In genomic region chr3:107807386-107807974, GRCm38 (mm10) we compare ENCODE assay signal across 12 mouse cellular contexts. TPM values are rescaled to one million over a fixed set of nuclear protein-coding genes. Genes with fewer than 3 reads are reported as not detected.
DNase-seq lines count a peak whose midpoint lies in the region; ATAC-seq and TF ChIP-seq lines count a peak whose summit lies in the region.
"Had no signal": no experiment of that assay in that cellular context is flagged by ENCODE, and none has a peak within 500 bp of the region (broad histone marks: within the 10 kb centered on the region; RNA-seq: fewer than 3 reads in every experiment).

No protein-coding gene starts in this region.

- H3K27ac ChIP-seq in embryonic facial prominence, embryonic 14.5 days (replicated peaks; ENCODE audit: low read depth, low read length) = peak overlapping the region; percentile 44; the same call in 1 of the 2 replicates
- H3K27ac ChIP-seq in embryonic facial prominence, embryonic 10.5 days (replicated peaks) = no peak overlapping the region
- H3K27ac ChIP-seq in intestine, embryonic 15.5 days = 0 out of 2 replicates have a peak overlapping the region, but pooled peaks have one; percentile 56
- H3K27ac ChIP-seq in intestine, postnatal 0 days (ENCODE audit: low read depth, low read length) = no peak overlapping the region
- peak overlapping the region; percentile 31; the same call in 1 of the 2 replicates for H3K27ac ChIP-seq in kidney, adult 2 months (ENCODE audit: insufficient read depth, low read depth, low read length)
- H3K27ac ChIP-seq: liver, embryonic 12.5 days had no signal

- no peak for DNase-seq in embryonic facial prominence, embryonic 14.5 days (ENCODE audit: low spot score)
- DNase-seq in embryonic facial prominence, embryonic 10.5 days (ENCODE audit: low spot score) = no peak
- peak; percentile 47 for DNase-seq in kidney, adult 2 months
- no peak for DNase-seq in retina, postnatal 1 day
- no peak for DNase-seq in neural tube, embryonic 10.5 days (ENCODE audit: extremely low spot score, low spot score)
- DNase-seq: cerebellum, adult 9-11 months had no signal

- H3K9me3 ChIP-seq in embryonic facial prominence, embryonic 14.5 days (ENCODE audit: control insufficient read depth, low read length) = no peaks in the 10 kb centered on the region
- H3K9me3 ChIP-seq in embryonic facial prominence, embryonic 10.5 days = no peaks in the 10 kb centered on the region
- H3K9me3 ChIP-seq in intestine, embryonic 15.5 days = no peaks in the 10 kb centered on the region
- no peaks in the 10 kb centered on the region for H3K9me3 ChIP-seq in intestine, postnatal 0 days (ENCODE audit: control insufficient read depth)
- H3K9me3 ChIP-seq: liver, embryonic 12.5 days; megakaryocyte, embryonic 14.5 days had no signal

- TF ChIP-seq POLR2A in kidney, adult 2 months (IDR thresholded peaks at IDR 0.05; ENCODE audit: low read depth, low read length) = no peak

- no peak for TF ChIP-seq CTCF in intestine, postnatal 0 days (IDR thresholded peaks at IDR 0.05; ENCODE audit: low read depth)
- no peak for TF ChIP-seq CTCF in kidney, adult 2 months (conservative IDR thresholded peaks at IDR 0.05; ENCODE audit: insufficient read depth, insufficient read length, low read depth, low read length)

- no peak overlapping the region for H3K9ac ChIP-seq in embryonic facial prominence, embryonic 14.5 days (ENCODE audit: low read depth, low read length)
- no peak overlapping the region for H3K9ac ChIP-seq in intestine, embryonic 15.5 days
- H3K9ac ChIP-seq in intestine, postnatal 0 days (ENCODE audit: low read depth, low read length) = no peak overlapping the region
- H3K9ac ChIP-seq: liver, embryonic 12.5 days had no signal

- H3K4me1 ChIP-seq in embryonic facial prominence, embryonic 14.5 days (ENCODE audit: control insufficient read depth, insufficient read depth, low read length) = peaks cover 13% of the 10 kb centered on the region
- peaks cover 4% of the 10 kb centered on the region; the same call in 1 of the 2 replicates for H3K4me1 ChIP-seq in embryonic facial prominence, embryonic 10.5 days
- peaks cover 14% of the 10 kb centered on the region for H3K4me1 ChIP-seq in intestine, embryonic 15.5 days (replicated peaks)
- no peaks in the 10 kb centered on the region for H3K4me1 ChIP-seq in intestine, postnatal 0 days (replicated peaks; ENCODE audit: control insufficient read depth, insufficient read depth, low read length)
- peaks cover 22% of the 10 kb centered on the region for H3K4me1 ChIP-seq in kidney, adult 2 months (ENCODE audit: control insufficient read depth, insufficient read depth, low read length)

- WGBS in embryonic facial prominence, embryonic 14.5 days = 39% methylated on average over 6 of the region's 6 CpGs
- 58% methylated on average over 6 of the region's 6 CpGs for WGBS in embryonic facial prominence, embryonic 10.5 days
- WGBS in intestine, embryonic 15.5 days = 38% methylated on average over 6 of the region's 6 CpGs
- WGBS in intestine, postnatal 0 days = 33% methylated on average over 6 of the region's 6 CpGs
- 33% methylated on average over 6 of the region's 6 CpGs for WGBS in kidney, adult 2 months

- H3K36me3 ChIP-seq in embryonic facial prominence, embryonic 14.5 days (ENCODE audit: control insufficient read depth, insufficient read depth, low read length) = no peaks in the 10 kb centered on the region
- no peaks in the 10 kb centered on the region for H3K36me3 ChIP-seq in embryonic facial prominence, embryonic 10.5 days (replicated peaks)
- H3K36me3 ChIP-seq in intestine, embryonic 15.5 days = no peaks in the 10 kb centered on the region
- H3K36me3 ChIP-seq in intestine, postnatal 0 days (ENCODE audit: control insufficient read depth, insufficient read depth) = no peaks in the 10 kb centered on the region
- no peaks in the 10 kb centered on the region for H3K36me3 ChIP-seq in kidney, adult 2 months (ENCODE audit: control insufficient read depth, insufficient read depth, low read length)
- H3K36me3 ChIP-seq: liver, embryonic 12.5 days had no signal

- ATAC-seq in embryonic facial prominence, embryonic 14.5 days (ENCODE audit: low read depth) = no peak
- no peak for ATAC-seq in intestine, embryonic 15.5 days
- no peak for ATAC-seq in intestine, postnatal 0 days
- ATAC-seq in CD4-positive, CD25-positive, alpha-beta regulatory T cell, adult 4 months = peak; percentile 47
- ATAC-seq: liver, embryonic 12.5 days had no signal

- no peak overlapping the region for H3K4me2 ChIP-seq in embryonic facial prominence, embryonic 14.5 days (ENCODE audit: low read depth, low read length)
- H3K4me2 ChIP-seq in intestine, embryonic 15.5 days (replicated peaks) = no peak overlapping the region
- no peak overlapping the region for H3K4me2 ChIP-seq in intestine, postnatal 0 days (replicated peaks; ENCODE audit: low read depth)
- H3K4me2 ChIP-seq: heart, embryonic 11.5 days; liver, embryonic 12.5 days had no signal

- no peak overlapping the region for H3K4me3 ChIP-seq in embryonic facial prominence, embryonic 14.5 days (ENCODE audit: low read depth, low read length)
- H3K4me3 ChIP-seq in embryonic facial prominence, embryonic 10.5 days = no peak overlapping the region
- no peak overlapping the region for H3K4me3 ChIP-seq in intestine, embryonic 15.5 days (replicated peaks)
- H3K4me3 ChIP-seq in intestine, postnatal 0 days (ENCODE audit: low read depth, low read length) = no peak overlapping the region
- no peak overlapping the region for H3K4me3 ChIP-seq in kidney, adult 2 months (ENCODE audit: insufficient read depth, low read depth, low read length)
- H3K4me3 ChIP-seq: liver, embryonic 12.5 days; megakaryocyte, embryonic 14.5 days had no signal

- no peaks in the 10 kb centered on the region for H3K27me3 ChIP-seq in embryonic facial prominence, embryonic 14.5 days (replicated peaks; ENCODE audit: control insufficient read depth, insufficient read depth, low read length)
- H3K27me3 ChIP-seq in embryonic facial prominence, embryonic 10.5 days (replicated peaks; ENCODE audit: low read depth, poor library complexity, severe bottlenecking) = no peaks in the 10 kb centered on the region
- H3K27me3 ChIP-seq in intestine, embryonic 15.5 days (replicated peaks) = no peaks in the 10 kb centered on the region
- no peaks in the 10 kb centered on the region for H3K27me3 ChIP-seq in intestine, postnatal 0 days (replicated peaks; ENCODE audit: control insufficient read depth, insufficient read depth, low read length)
- no peaks in the 10 kb centered on the region; the same call in 1 of the 2 replicates for H3K27me3 ChIP-seq in kidney, adult 2 months (replicated peaks; ENCODE audit: control insufficient read depth, insufficient read depth, low read length)

RNA-seq across cellular contexts. Expression of gene Csf1, which starts 47.2 kb away (rescaled TPM):
- polyA plus RNA-seq in embryonic facial prominence, embryonic 14.5 days (2014; fragmentation: Nextera tagmentation; extraction: Ambion mirVana) = 18.1 and 21.4 TPM in 2 replicates
- 3.8 and 4.4 TPM in 2 replicates for polyA plus RNA-seq in embryonic facial prominence, embryonic 10.5 days (2016; fragmentation: Nextera tagmentation; extraction: Ambion mirVana)
- 12.1 and 13.3 TPM in 2 replicates for polyA plus RNA-seq in intestine, embryonic 15.5 days (2015; fragmentation: Nextera tagmentation; extraction: Ambion mirVana)
- polyA plus RNA-seq in intestine, postnatal 0 days (2015; fragmentation: Nextera tagmentation; extraction: Ambion mirVana) = 8.6 and 9.2 TPM in 2 replicates
- polyA plus RNA-seq in CD4-positive, CD25-positive, alpha-beta regulatory T cell, adult 4 months (2017; shearing (Covaris generic)) = 10 to 100 TPM; 11.9 to 19.7 TPM
- polyA plus RNA-seq in kidney, adult 2 months (2012; rRNA removed) = 10.7 and 12.4 TPM in 2 replicates

Comparison
In these comparisons a context has a peak if more than half of its experiments do, and no peak if none do; other contexts are left out.
1. H3K27ac ChIP-seq: peak in embryonic facial prominence, embryonic 14.5 days (single experiment), intestine, embryonic 15.5 days (single experiment) and kidney, adult 2 months (single experiment); none in embryonic facial prominence, embryonic 10.5 days (single experiment) and intestine, postnatal 0 days (single experiment).